Mouse (Mus musculus) thymus, postnatal 14 days (tissue): ENCODE measurements around the gene Zfp61.
"Not testable (repeated sequence)": the region's sequence is repeated elsewhere in the genome, so short reads cannot be mapped to it uniquely, and the experiment has no call there.

Source experiments
- DNase-seq: peaks from one replicate; pipeline ENCODE4 v3.0.0; 2021

Gene Zfp61

DNA sequence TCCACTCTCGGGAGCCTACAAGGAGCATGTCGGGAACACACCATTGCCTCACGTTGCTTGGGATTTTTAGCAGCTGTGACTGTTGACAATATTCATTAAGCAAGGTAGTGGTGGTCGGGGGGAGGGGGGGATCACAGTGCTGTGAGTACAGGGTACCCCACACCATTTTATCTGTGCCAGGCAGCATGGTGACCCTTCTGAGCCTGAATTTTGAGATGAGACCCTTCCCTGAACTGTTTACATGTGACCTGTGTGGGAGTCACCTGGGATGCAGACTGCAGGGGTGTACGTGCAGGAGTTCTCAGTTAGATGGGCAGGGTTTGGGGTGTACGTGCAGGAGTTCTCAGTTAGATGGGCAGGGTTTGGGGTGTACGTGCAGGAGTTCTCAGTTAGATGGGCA lies 4.6 kb downstream of the Zfp61 start:
- no peak for DNase-seq

GRCm38 (mm10) chr7:24295376-24295775 lies 5.7 kb downstream of the Zfp61 start:
- no peak for DNase-seq

DNA sequence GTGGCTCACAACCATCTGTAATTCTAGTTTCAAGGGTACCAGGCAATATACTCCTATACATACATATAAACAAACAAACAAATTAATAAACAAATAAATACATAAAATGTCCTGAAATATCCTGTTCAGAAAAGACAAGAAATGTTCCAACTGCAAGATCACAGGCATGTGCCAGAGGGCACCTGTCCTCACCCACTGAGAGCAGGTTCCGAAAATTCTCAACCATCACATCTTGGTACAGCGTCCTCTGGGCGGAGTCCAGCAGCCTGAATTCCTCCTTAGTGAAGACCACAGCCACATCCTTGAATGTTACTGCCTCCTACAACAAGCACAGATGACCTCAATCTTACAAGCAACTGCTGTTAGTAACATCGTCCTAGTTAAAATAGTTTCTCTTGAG lies 6.3 kb downstream of the Zfp61 start:
- no peak for DNase-seq

- no peak for DNase-seq
These were observed 7.8 kb downstream of the Zfp61 start for GRCm38 (mm10) chr7:24293061-24293851.

GRCm38 (mm10) chr7:24291387-24292090 lies 9.5 kb downstream of the Zfp61 start:
- no peak for DNase-seq

GRCm38 (mm10) chr7:24290106-24290693 lies 10.8 kb downstream of the Zfp61 start:
- DNase-seq, result no peak

GRCm38 (mm10) chr7:24288512-24288911 lies 12.5 kb downstream of the Zfp61 start:
- DNase-seq, result no peak

- peak; percentile 38 for DNase-seq
These were observed 13.4 kb downstream of the Zfp61 start for GRCm38 (mm10) chr7:24287670-24288069.

- DNase-seq, result no peak
These were observed 14.1 kb downstream of the Zfp61 start for GRCm38 (mm10) chr7:24286916-24287315.

GRCm38 (mm10) chr7:24286090-24286489 lies 14.9 kb downstream of the Zfp61 start:
- no peak for DNase-seq

DNA sequence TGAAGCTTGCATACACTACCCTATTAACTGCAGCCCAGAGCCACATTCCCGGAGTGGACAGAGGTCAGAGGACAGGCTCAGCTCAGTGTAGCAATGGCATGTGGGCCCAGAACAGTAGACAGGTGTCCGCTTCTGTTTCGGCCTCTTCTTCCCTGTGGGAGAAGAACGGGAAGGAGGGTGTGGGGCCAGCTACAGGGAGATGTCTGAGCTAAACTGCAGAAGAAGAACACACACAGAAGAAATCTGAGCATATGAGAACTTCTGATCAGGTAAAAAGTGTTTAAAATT lies 20.2 kb downstream of the Zfp61 start:
- no peak for DNase-seq

DNA sequence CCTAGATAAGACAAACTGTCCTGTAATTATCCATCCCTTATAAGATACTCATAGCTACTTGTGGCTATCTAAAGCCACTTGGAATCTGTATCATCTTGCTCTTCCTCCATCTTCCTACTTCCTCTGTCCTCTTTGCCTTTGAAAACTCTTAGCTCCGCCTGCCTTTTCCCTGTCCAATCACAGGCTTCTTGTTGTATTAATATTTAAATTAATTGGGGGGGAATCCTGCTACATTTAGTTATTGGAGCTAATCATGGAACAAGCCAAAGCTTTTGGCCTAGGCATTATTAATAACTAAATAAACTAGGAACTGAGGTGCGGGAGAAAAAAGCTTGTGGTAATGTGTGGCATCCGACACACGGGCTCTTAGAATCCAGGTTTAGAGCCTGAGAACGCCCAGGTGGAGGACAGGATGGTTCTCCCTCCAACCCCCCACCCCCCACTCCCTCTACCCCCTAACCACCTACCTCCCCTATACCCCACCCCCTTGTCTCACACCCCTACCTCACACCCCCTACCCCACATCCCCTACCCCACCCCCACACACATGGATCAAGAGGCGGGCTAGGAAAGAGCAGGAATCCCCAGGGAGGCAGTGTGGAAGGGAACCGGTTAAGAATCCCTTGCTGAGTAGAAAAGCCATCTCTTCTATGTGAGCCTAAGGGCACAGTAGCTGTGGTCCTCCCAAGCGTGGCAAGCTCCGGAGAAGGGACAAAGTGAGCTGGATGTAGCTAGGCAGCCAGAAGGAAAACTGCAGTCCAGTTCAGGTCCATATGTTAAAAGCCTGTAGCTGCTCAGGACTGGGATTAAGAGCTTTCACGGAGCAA lies 20.8 kb downstream of the Zfp61 start:
- DNase-seq, result no peak

DNA sequence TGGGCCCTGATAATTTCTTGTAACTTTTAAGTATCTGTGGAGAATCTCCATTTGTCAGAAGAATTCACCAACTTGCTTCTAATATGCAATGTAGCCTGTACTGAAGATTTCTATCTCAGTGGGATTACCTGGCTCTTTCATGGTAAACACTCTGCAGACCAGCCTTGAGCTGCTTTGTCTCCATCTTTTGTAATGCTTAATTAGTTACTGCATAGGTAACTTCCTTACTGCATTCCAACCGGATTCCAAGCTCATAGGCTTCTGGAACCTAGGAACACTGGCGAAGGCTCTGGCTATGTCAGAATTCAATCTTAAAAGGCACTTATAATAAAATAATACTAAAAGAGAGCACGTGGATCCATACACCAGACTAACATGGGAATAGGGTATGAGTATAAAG lies 22.3 kb downstream of the Zfp61 start:
- not testable (repeated sequence) for DNase-seq

DNA sequence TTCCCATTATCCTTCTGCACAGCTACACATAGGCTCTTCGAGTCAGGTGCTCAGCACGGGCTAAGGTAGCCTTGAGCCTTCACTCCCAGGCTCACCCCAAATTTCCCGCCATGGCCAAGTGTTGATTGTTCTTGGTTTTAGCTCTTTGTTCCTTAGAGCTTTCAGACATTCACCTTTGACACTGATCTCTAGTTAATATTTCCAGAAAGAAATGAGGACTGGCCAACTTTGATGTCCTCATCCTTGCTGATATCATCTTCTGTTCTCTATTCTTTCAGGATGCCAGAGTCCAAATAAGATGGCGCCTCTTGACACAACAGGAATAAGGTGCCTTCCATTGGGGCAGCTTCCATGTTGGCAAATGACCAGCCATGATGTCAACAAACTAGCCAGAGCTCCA lies 26.6 kb downstream of the Zfp61 start:
- no peak for DNase-seq

GRCm38 (mm10) chr7:24271191-24271590 lies 29.8 kb downstream of the Zfp61 start:
- no peak for DNase-seq

- DNase-seq, result peak; percentile 81
These were observed 30.8 kb downstream of the Zfp61 start, which contains the start of gene Zfp93 for GRCm38 (mm10) chr7:24270288-24270672. Gene Zfp93, plus strand, starts transcription at chr7:24270420.

GRCm38 (mm10) chr7:24269667-24270287 lies 31.3 kb downstream of the Zfp61 start:
- peak; percentile 15 for DNase-seq

GRCm38 (mm10) chr7:24269256-24269655 lies 31.8 kb downstream of the Zfp61 start:
- DNase-seq, result no peak

DNA sequence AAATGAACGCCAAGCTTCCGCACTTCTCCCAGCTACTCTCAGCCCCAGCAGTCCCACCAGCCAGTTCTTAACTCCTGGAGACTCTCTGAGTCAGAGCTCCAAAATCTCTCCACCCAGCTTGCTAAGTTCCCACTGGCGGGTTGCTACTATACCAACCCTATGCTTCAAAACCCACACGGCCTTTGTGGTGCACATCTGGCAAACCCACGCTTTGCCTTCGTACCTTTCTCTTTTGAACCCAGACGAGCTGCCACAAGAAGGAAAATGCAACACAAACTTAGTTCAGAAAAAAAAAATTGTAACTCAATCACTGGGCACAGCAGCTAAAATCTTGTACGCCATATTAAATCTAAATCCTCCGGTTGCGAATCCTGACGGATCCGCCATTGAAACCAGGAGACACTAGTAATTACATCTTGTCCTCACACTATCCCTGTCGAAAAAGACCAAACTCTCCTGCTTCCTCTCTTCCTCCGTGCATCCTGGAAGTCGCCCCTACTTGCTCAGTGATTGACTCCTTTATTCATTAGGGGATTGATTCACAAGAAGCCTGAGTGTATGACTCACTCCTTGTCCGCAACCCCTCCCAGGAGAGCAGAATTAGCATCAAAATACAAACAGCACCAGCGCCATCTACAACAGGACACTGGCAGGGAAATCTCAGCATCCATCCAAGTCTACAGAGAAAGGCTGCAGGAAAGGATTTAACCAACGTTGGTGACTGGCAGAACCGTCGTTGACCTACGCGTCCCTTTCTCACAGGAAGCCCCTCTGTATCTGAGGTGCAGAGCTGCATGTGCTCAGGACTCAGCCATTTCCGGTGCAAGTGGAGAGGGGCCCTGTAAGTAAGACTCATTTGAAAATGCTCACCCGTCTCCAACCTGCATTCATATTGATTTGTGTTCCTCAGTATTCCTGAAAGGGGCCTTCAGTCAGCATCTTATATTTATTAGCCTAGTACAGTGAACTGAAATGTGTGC lies 32.6 kb downstream of the Zfp61 start:
- peak; percentile 52 for DNase-seq

GRCm38 (mm10) chr7:24260000-24260312 lies 41.1 kb downstream of the Zfp61 start:
- DNase-seq, result no peak

- no peak for DNase-seq
These were observed 41.6 kb downstream of the Zfp61 start for GRCm38 (mm10) chr7:24259306-24259999.
